In genomic region chr7:24850162-24850561, GRCm38 (mm10) we compare ENCODE assay signal across 10 mouse cellular contexts. TPM values are rescaled to one million over a fixed set of nuclear protein-coding genes. Genes with fewer than 3 reads are reported as not detected.
A peak's percentile ranks its signal among the peaks of the same experiment; 100 is the strongest.
DNase-seq lines count a peak whose midpoint lies in the region; ATAC-seq and TF ChIP-seq lines count a peak whose summit lies in the region.
"Had no signal": no experiment of that assay in that cellular context is flagged by ENCODE, and none has a peak within 500 bp of the region (broad histone marks: within the 10 kb centered on the region; RNA-seq: fewer than 3 reads in every experiment).

No protein-coding gene starts in this region.

- in situ Hi-C loops in CH12.LX (cut with MboI; ENCODE audit: low pct_ligation_motif_present, low pct_unique_long_range_greater_than_20kb, low sequenced_read_pairs) = loop anchor here (10.0 kb wide), 1 partner anchor 55 kb away; the partner anchor contains the start of gene Arhgef1

- TF ChIP-seq POLR2A in CH12.LX (IDR thresholded peaks at IDR 0.05; ENCODE audit: low read depth, low read length) = peak; percentile 28

- no peaks in the 10 kb centered on the region for H3K79me2 ChIP-seq in CH12.LX (replicated peaks; ENCODE audit: control insufficient read depth, extremely low read depth, insufficient read depth, poor library complexity, severe bottlenecking)

- H3K27ac ChIP-seq in hindbrain, postnatal 0 days = no peak overlapping the region
- H3K27ac ChIP-seq in hindbrain, embryonic 14.5 days = no peak overlapping the region
- H3K27ac ChIP-seq in CH12.LX (ENCODE audit: insufficient read depth, low read depth) = peak overlapping the region; percentile 40
- no peak overlapping the region for H3K27ac ChIP-seq in embryonic facial prominence, embryonic 11.5 days (replicated peaks; ENCODE audit: low read depth, low read length)
- peak overlapping the region; percentile 99 for H3K27ac ChIP-seq in liver, embryonic 12.5 days

- peak; percentile 9 for DNase-seq in hindbrain, postnatal 0 days (ENCODE audit: low spot score)
- DNase-seq in hindbrain, embryonic 14.5 days (ENCODE audit: low spot score) = no peak
- DNase-seq in CH12.LX (ENCODE audit: extremely low read depth) = peak; percentile 84
- DNase-seq in embryonic facial prominence, embryonic 11.5 days (ENCODE audit: low spot score) = peak; percentile 40
- no peak for DNase-seq in T-cell, adult 2 months (ENCODE audit: low spot score)
- no peak for DNase-seq in urinary bladder, postnatal 14 days (ENCODE audit: low spot score)
- no peak for DNase-seq in adrenal gland, adult 18-20 months (ENCODE audit: low spot score in 2 of 2)

- TF ChIP-seq EP300 in CH12.LX (IDR thresholded peaks at IDR 0.05; ENCODE audit: low read length) = 0 out of 2 replicates have a peak, but pooled peaks have one; percentile 9

- WGBS in hindbrain, postnatal 0 days = 23% methylated on average over 5 of the region's 5 CpGs
- WGBS in hindbrain, embryonic 14.5 days = 23% methylated on average over 5 of the region's 5 CpGs
- 19% methylated on average over 5 of the region's 5 CpGs for WGBS in embryonic facial prominence, embryonic 11.5 days
- WGBS in liver, embryonic 12.5 days (ENCODE audit: insufficient replicate concordance) = 22% methylated on average over 5 of the region's 5 CpGs

- no peak overlapping the region for H3K9ac ChIP-seq in hindbrain, postnatal 0 days (replicated peaks; ENCODE audit: low read length)
- no peak overlapping the region for H3K9ac ChIP-seq in hindbrain, embryonic 14.5 days
- H3K9ac ChIP-seq in CH12.LX (ENCODE audit: insufficient read depth, low read depth) = peak overlapping the region; percentile 76; the same call in 1 of the 2 replicates
- H3K9ac ChIP-seq in embryonic facial prominence, embryonic 11.5 days (replicated peaks; ENCODE audit: low read length) = peak overlapping the region; percentile 34; the same call in 1 of the 2 replicates
- H3K9ac ChIP-seq in liver, embryonic 12.5 days = peak overlapping the region; percentile 76

- dilution Hi-C loops in CH12.LX (cut with MboI; ENCODE audit: extremely low pct_ligation_motif_present, extremely low pct_unique_long_range_greater_than_20kb, low sequenced_read_pairs) = no loop called here

- H3K36me3 ChIP-seq in hindbrain, postnatal 0 days (ENCODE audit: insufficient read depth, low read length) = no peaks in the 10 kb centered on the region
- no peaks in the 10 kb centered on the region for H3K36me3 ChIP-seq in hindbrain, embryonic 14.5 days (replicated peaks; ENCODE audit: control insufficient read depth, insufficient read depth)
- no peaks in the 10 kb centered on the region for H3K36me3 ChIP-seq in CH12.LX (replicated peaks in 1 of 2; ENCODE audit: control insufficient read depth in 1 of 2, insufficient read depth in 1 of 2, low read length in 1 of 2)
- H3K36me3 ChIP-seq in embryonic facial prominence, embryonic 11.5 days (replicated peaks; ENCODE audit: control insufficient read depth, insufficient read depth, low read depth, low read length) = no peaks in the 10 kb centered on the region
- H3K36me3 ChIP-seq in liver, embryonic 12.5 days = no peaks in the 10 kb centered on the region

- H3K9me3 ChIP-seq in hindbrain, postnatal 0 days (ENCODE audit: low read length) = no peaks in the 10 kb centered on the region
- H3K9me3 ChIP-seq in hindbrain, embryonic 14.5 days (ENCODE audit: control insufficient read depth, low read length) = no peaks in the 10 kb centered on the region
- H3K9me3 ChIP-seq in CH12.LX (replicated peaks; ENCODE audit: low read length) = no peaks in the 10 kb centered on the region
- H3K9me3 ChIP-seq in embryonic facial prominence, embryonic 11.5 days (replicated peaks; ENCODE audit: control insufficient read depth, low read length) = no peaks in the 10 kb centered on the region
- no peaks in the 10 kb centered on the region for H3K9me3 ChIP-seq in liver, embryonic 12.5 days (replicated peaks)

- H3K27me3 ChIP-seq in hindbrain, postnatal 0 days (ENCODE audit: insufficient read depth, low read length) = no peaks in the 10 kb centered on the region
- H3K27me3 ChIP-seq in hindbrain, embryonic 14.5 days (ENCODE audit: control insufficient read depth, insufficient read depth, low read length) = no peaks in the 10 kb centered on the region
- no peaks in the 10 kb centered on the region for H3K27me3 ChIP-seq in CH12.LX (replicated peaks)
- H3K27me3 ChIP-seq in embryonic facial prominence, embryonic 11.5 days (ENCODE audit: control insufficient read depth, insufficient read depth, low read length) = no peaks in the 10 kb centered on the region
- H3K27me3 ChIP-seq in liver, embryonic 12.5 days (replicated peaks) = no peaks in the 10 kb centered on the region

- ATAC-seq in hindbrain, postnatal 0 days = no peak
- ATAC-seq in hindbrain, embryonic 14.5 days (ENCODE audit: low FRiP score) = no peak
- no peak for ATAC-seq in embryonic facial prominence, embryonic 11.5 days (replicated peaks; ENCODE audit: insufficient number of reproducible peaks, low FRiP score, low TSS enrichment, low read depth)
- ATAC-seq in liver, embryonic 12.5 days = no peak

- no peak for TF ChIP-seq CTCF in hindbrain, postnatal 0 days (IDR thresholded peaks at IDR 0.05; ENCODE audit: low read depth)
- no peak for TF ChIP-seq CTCF in CH12.LX (conservative IDR thresholded peaks at IDR 0.05 in 1 of 2, IDR thresholded peaks at IDR 0.05 in 1 of 2; ENCODE audit: low read depth in 2 of 2, low read length in 2 of 2)

- no peak overlapping the region for H3K4me2 ChIP-seq in hindbrain, postnatal 0 days (ENCODE audit: low read depth, low read length)
- H3K4me2 ChIP-seq in hindbrain, embryonic 14.5 days (replicated peaks) = no peak overlapping the region
- peak overlapping the region; percentile 24 for H3K4me2 ChIP-seq in CH12.LX (ENCODE audit: insufficient read depth, low read depth, poor library complexity, severe bottlenecking)
- no peak overlapping the region for H3K4me2 ChIP-seq in embryonic facial prominence, embryonic 11.5 days (ENCODE audit: low read depth, low read length)
- H3K4me2 ChIP-seq in liver, embryonic 12.5 days = peak overlapping the region; percentile 75

- H3K4me3 ChIP-seq in hindbrain, postnatal 0 days (ENCODE audit: low read length) = no peak overlapping the region
- no peak overlapping the region for H3K4me3 ChIP-seq in hindbrain, embryonic 14.5 days (replicated peaks; ENCODE audit: low read length)
- peak overlapping the region in 2 of 3 experiments; percentile 41 to 64 for H3K4me3 ChIP-seq in CH12.LX (replicated peaks in 1 of 3; ENCODE audit: low read depth in 2 of 3, low read length in 2 of 3, poor library complexity in 1 of 3)
- H3K4me3 ChIP-seq in embryonic facial prominence, embryonic 11.5 days (ENCODE audit: low read depth, low read length) = no peak overlapping the region
- H3K4me3 ChIP-seq in liver, embryonic 12.5 days = peak overlapping the region; percentile 55

- TF ChIP-seq RAD21 in CH12.LX (IDR thresholded peaks at IDR 0.05; ENCODE audit: low read depth, low read length) = no peak

- H3K4me1 ChIP-seq in hindbrain, postnatal 0 days (ENCODE audit: insufficient read depth, low read length) = no peaks in the 10 kb centered on the region
- no peaks in the 10 kb centered on the region; the same call in 1 of the 2 replicates for H3K4me1 ChIP-seq in hindbrain, embryonic 14.5 days (replicated peaks; ENCODE audit: control insufficient read depth, insufficient read depth, low read length)
- peaks cover 27 to 57% of the 10 kb centered on the region in 2 experiments for H3K4me1 ChIP-seq in CH12.LX (ENCODE audit: control insufficient read depth in 1 of 2, insufficient read depth in 2 of 2)
- no peaks in the 10 kb centered on the region for H3K4me1 ChIP-seq in embryonic facial prominence, embryonic 11.5 days (ENCODE audit: control insufficient read depth, insufficient read depth, low read length)
- peaks cover 83% of the 10 kb centered on the region for H3K4me1 ChIP-seq in liver, embryonic 12.5 days

RNA-seq across cellular contexts. Expression of gene Gm9844, which starts 11.9 kb away (rescaled TPM):
- total RNA-seq in hindbrain, postnatal 0 days (2014; rRNA removed) = 0.79 and 2.5 TPM in 2 replicates
- polyA plus RNA-seq in hindbrain, postnatal 0 days (2015; fragmentation: Nextera tagmentation; extraction: Ambion mirVana) = 31.9 and 32.5 TPM in 2 replicates
- 36.2 and 37.5 TPM in 2 replicates for polyA plus RNA-seq in hindbrain, embryonic 14.5 days (2014; fragmentation: Nextera tagmentation; extraction: Ambion mirVana)
- 1.3 and 1.4 TPM in 2 replicates for total RNA-seq in CH12.LX (2012; rRNA removed)
- 19.9 and 25.1 TPM in 2 replicates for total RNA-seq in CH12.LX (2014; rRNA removed)
- 4.7 and 10.2 TPM in 2 replicates for polyA plus RNA-seq in CH12.LX (2012; ENCODE audit: insufficient read length, low read depth)
- 20.6 and 26.5 TPM in 2 replicates for polyA plus RNA-seq in embryonic facial prominence, embryonic 11.5 days (2014; fragmentation: Nextera tagmentation; extraction: Ambion mirVana)
- polyA plus RNA-seq in liver, embryonic 12.5 days (2016; fragmentation: Nextera tagmentation; extraction: Ambion mirVana) = 3.0 and 3.4 TPM in 2 replicates
- total RNA-seq in adrenal gland, adult 18-20 months (2021) = not detected
- total RNA-seq: gastrocnemius, adult 8-10 months had no signal

RNA-seq across cellular contexts. Expression of gene Lypd4, which starts 19.6 kb away (rescaled TPM):
- total RNA-seq in hindbrain, postnatal 0 days (2014; rRNA removed) = not detected in 2 replicates
- polyA plus RNA-seq in hindbrain, postnatal 0 days (2015; fragmentation: Nextera tagmentation; extraction: Ambion mirVana) = not detected in 2 replicates
- polyA plus RNA-seq in hindbrain, embryonic 14.5 days (2014; fragmentation: Nextera tagmentation; extraction: Ambion mirVana) = 0.27 TPM in 1 of 2 replicates, not detected in the other
- total RNA-seq in CH12.LX (2012; rRNA removed) (not detected in 2 replicates), CH12.LX (2014; rRNA removed) (not detected in 2 replicates)
- polyA plus RNA-seq in CH12.LX (2012; ENCODE audit: insufficient read length, low read depth) = not detected in 2 replicates
- not detected in 2 replicates for polyA plus RNA-seq in embryonic facial prominence, embryonic 11.5 days (2014; fragmentation: Nextera tagmentation; extraction: Ambion mirVana)
- polyA plus RNA-seq in liver, embryonic 12.5 days (2016; fragmentation: Nextera tagmentation; extraction: Ambion mirVana) = not detected in 2 replicates
- not detected for total RNA-seq in adrenal gland, adult 18-20 months (2021)
- total RNA-seq: gastrocnemius, adult 8-10 months had no signal
- polyA plus RNA-seq: stomach, embryonic 16.5 days had no signal

RNA-seq across cellular contexts. Expression of gene Dmrtc2, which starts 19.7 kb away (rescaled TPM):
- total RNA-seq in hindbrain, postnatal 0 days (2014; rRNA removed) = 1.7 TPM in 1 of 2 replicates, not detected in the other
- 0.10 and 0.18 TPM in 2 replicates for polyA plus RNA-seq in hindbrain, postnatal 0 days (2015; fragmentation: Nextera tagmentation; extraction: Ambion mirVana)
- polyA plus RNA-seq in hindbrain, embryonic 14.5 days (2014; fragmentation: Nextera tagmentation; extraction: Ambion mirVana) = 0.16 and 0.17 TPM in 2 replicates
- total RNA-seq in CH12.LX (2012; rRNA removed) = not detected in 2 replicates
- total RNA-seq in CH12.LX (2014; rRNA removed) = not detected in 2 replicates
- polyA plus RNA-seq in CH12.LX (2012; ENCODE audit: insufficient read length, low read depth) = not detected in 2 replicates
- not detected in 2 replicates for polyA plus RNA-seq in embryonic facial prominence, embryonic 11.5 days (2014; fragmentation: Nextera tagmentation; extraction: Ambion mirVana)
- polyA plus RNA-seq in liver, embryonic 12.5 days (2016; fragmentation: Nextera tagmentation; extraction: Ambion mirVana) = not detected in 2 replicates
- total RNA-seq in adrenal gland, adult 18-20 months (2021) = not detected
- total RNA-seq: gastrocnemius, adult 8-10 months had no signal
- polyA plus RNA-seq: stomach, embryonic 16.5 days had no signal

RNA-seq across cellular contexts. Expression of gene Rps19, which starts 34.0 kb away (rescaled TPM):
- 483 and 611 TPM in 2 replicates for total RNA-seq in hindbrain, postnatal 0 days (2014; rRNA removed)
- polyA plus RNA-seq in hindbrain, postnatal 0 days (2015; fragmentation: Nextera tagmentation; extraction: Ambion mirVana) = 1,228 and 1,333 TPM in 2 replicates
- 1,197 and 1,586 TPM in 2 replicates for polyA plus RNA-seq in hindbrain, embryonic 14.5 days (2014; fragmentation: Nextera tagmentation; extraction: Ambion mirVana)
- total RNA-seq in CH12.LX (2012; rRNA removed) = 4,140 and 4,169 TPM in 2 replicates
- total RNA-seq in CH12.LX (2014; rRNA removed) = 2,094 and 2,149 TPM in 2 replicates
- polyA plus RNA-seq in CH12.LX (2012; ENCODE audit: insufficient read length, low read depth) = 1,720 and 1,739 TPM in 2 replicates
- polyA plus RNA-seq in embryonic facial prominence, embryonic 11.5 days (2014; fragmentation: Nextera tagmentation; extraction: Ambion mirVana) = 2,121 and 2,269 TPM in 2 replicates
- polyA plus RNA-seq in liver, embryonic 12.5 days (2016; fragmentation: Nextera tagmentation; extraction: Ambion mirVana) = 1,803 and 1,813 TPM in 2 replicates
- total RNA-seq in adrenal gland, adult 18-20 months (2021) = 100 to 1,000 TPM; 871 to 959 TPM

RNA-seq across cellular contexts. Expression of gene Cd79a, which starts 47.0 kb away (rescaled TPM):
- total RNA-seq in hindbrain, postnatal 0 days (2014; rRNA removed) = 0.10 and 0.11 TPM in 2 replicates
- polyA plus RNA-seq in hindbrain, postnatal 0 days (2015; fragmentation: Nextera tagmentation; extraction: Ambion mirVana) = 0.63 and 0.93 TPM in 2 replicates
- 0.13 and 0.33 TPM in 2 replicates for polyA plus RNA-seq in hindbrain, embryonic 14.5 days (2014; fragmentation: Nextera tagmentation; extraction: Ambion mirVana)
- total RNA-seq in CH12.LX (2012; rRNA removed) = 71.3 and 75.2 TPM in 2 replicates
- total RNA-seq in CH12.LX (2014; rRNA removed) = 46.6 and 51.8 TPM in 2 replicates
- polyA plus RNA-seq in CH12.LX (2012; ENCODE audit: insufficient read length, low read depth) = 313 and 422 TPM in 2 replicates
- polyA plus RNA-seq in embryonic facial prominence, embryonic 11.5 days (2014; fragmentation: Nextera tagmentation; extraction: Ambion mirVana) = 0.20 and 0.28 TPM in 2 replicates
- polyA plus RNA-seq in liver, embryonic 12.5 days (2016; fragmentation: Nextera tagmentation; extraction: Ambion mirVana) = 0.12 TPM in 1 of 2 replicates, not detected in the other
- total RNA-seq in adrenal gland, adult 18-20 months (2021) = 1 to 10 TPM in 1 of 2 experiments, under 1 TPM in 1; 0.74 to 1.0 TPM

Comparison
In these comparisons a context has a peak if more than half of its experiments do, and no peak if none do; other contexts are left out.
1. DNase-seq: peak in hindbrain, postnatal 0 days (single experiment), CH12.LX (single experiment) and embryonic facial prominence, embryonic 11.5 days (single experiment); none in hindbrain, embryonic 14.5 days (single experiment), T-cell, adult 2 months (single experiment), urinary bladder, postnatal 14 days (single experiment) and adrenal gland, adult 18-20 months (0 of 2).
2. H3K27ac ChIP-seq: peak in CH12.LX (single experiment) and liver, embryonic 12.5 days (single experiment); none in hindbrain, postnatal 0 days (single experiment), hindbrain, embryonic 14.5 days (single experiment) and embryonic facial prominence, embryonic 11.5 days (single experiment).
3. H3K4me2 ChIP-seq: peak in CH12.LX (single experiment) and liver, embryonic 12.5 days (single experiment); none in hindbrain, postnatal 0 days (single experiment), hindbrain, embryonic 14.5 days (single experiment) and embryonic facial prominence, embryonic 11.5 days (single experiment).
4. H3K4me3 ChIP-seq: peak in CH12.LX (2 of 3) and liver, embryonic 12.5 days (single experiment); none in hindbrain, postnatal 0 days (single experiment), hindbrain, embryonic 14.5 days (single experiment) and embryonic facial prominence, embryonic 11.5 days (single experiment).
5. H3K9ac ChIP-seq: peak in CH12.LX (single experiment), embryonic facial prominence, embryonic 11.5 days (single experiment) and liver, embryonic 12.5 days (single experiment); none in hindbrain, postnatal 0 days (single experiment) and hindbrain, embryonic 14.5 days (single experiment).